Mouse (Mus musculus): ENCODE measurements around the gene Rrn3.
"Not testable (repeated sequence)": the region's sequence is repeated elsewhere in the genome, so short reads cannot be mapped to it uniquely, and the experiment has no call there.

The Rrn3 gene

GRCm38 (mm10) chr16:13748813-13749212 is 31.7 kb upstream of the Rrn3 start:
- peak; percentile 99 for TF ChIP-seq NANOG (IDR thresholded peaks at IDR 0.05; ENCODE audit: borderline replicate concordance, low read length)
- Histone ChIP-seq H3K4me1 (replicated peaks; ENCODE audit: low read depth, low read length) (peaks cover 59% of the 10 kb centered on the region), H3K4me3 (replicated peaks; ENCODE audit: low read length) (peak overlapping the region; percentile 30; the same call in 1 of the 2 replicates), H3K9me3 (ENCODE audit: low read length) (peaks cover 18% of the 10 kb centered on the region)
- H3K36me3 ChIP-seq (ENCODE audit: insufficient read depth, low read length); H3K27me3 ChIP-seq (ENCODE audit: insufficient read depth, low read length): not testable (repeated sequence)

DNA sequence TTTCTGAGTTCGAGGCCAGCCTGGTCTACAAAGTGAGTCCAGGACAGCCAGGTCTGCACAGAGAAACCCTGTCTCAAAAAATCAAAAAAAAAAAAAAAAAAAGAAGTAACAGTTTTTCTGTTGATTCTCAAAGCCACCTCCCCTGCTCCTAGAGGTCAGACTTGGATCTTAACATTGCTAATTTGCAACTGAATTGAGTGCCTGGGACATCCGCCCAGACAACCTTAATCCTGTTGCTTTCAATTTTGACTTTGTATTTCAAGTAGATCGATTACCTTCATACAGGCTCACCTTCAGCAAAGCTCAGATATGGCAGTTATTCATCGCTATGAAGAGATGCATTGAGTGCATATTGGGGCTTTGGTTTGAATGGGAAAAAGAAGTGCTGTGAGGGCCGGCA is 31.2 kb upstream of the Rrn3 start:
- Histone ChIP-seq H3K27me3 (ENCODE audit: insufficient read depth, low read length) (no peaks in the 10 kb centered on the region), H3K9me3 (ENCODE audit: low read length) (peaks cover 18% of the 10 kb centered on the region), H3K4me3 (replicated peaks; ENCODE audit: low read length) (peak overlapping the region; percentile 59; the same call in 1 of the 2 replicates), H3K36me3 (ENCODE audit: insufficient read depth, low read length) (peaks cover 5% of the 10 kb centered on the region; the same call in 1 of the 2 replicates), H3K4me1 (replicated peaks; ENCODE audit: low read depth, low read length) (peaks cover 54% of the 10 kb centered on the region)
- TF ChIP-seq NANOG (IDR thresholded peaks at IDR 0.05; ENCODE audit: borderline replicate concordance, low read length): peak; percentile 83
- TF ChIP-seq POU5F1 (IDR thresholded peaks at IDR 0.05; ENCODE audit: borderline replicate concordance, low read length): no peak

DNA sequence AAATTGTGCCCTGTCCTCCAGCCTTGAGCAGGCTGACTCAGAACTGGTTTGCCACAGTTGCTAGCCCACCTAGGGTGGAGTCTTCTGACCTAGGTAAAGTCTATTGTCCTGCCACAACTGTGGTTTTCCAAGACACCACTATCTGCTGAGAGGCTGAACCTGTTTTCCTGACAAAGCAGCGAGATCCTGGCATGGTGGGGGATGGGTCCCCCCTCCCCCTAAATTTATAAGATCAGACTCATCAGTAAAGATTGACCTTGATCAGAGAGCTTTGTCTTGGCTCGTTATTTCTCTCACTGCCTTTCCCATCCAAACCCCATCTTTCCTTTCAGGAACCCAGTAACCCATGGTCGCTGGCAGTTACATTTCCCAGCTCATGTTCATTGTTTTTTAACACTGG is 30.5 kb upstream of the Rrn3 start:
- Histone ChIP-seq H3K9me3 (ENCODE audit: low read length) (peaks cover 18% of the 10 kb centered on the region), H3K27me3 (ENCODE audit: insufficient read depth, low read length) (no peaks in the 10 kb centered on the region), H3K4me3 (replicated peaks; ENCODE audit: low read length) (peak overlapping the region; percentile 59), H3K36me3 (ENCODE audit: insufficient read depth, low read length) (peaks cover 5% of the 10 kb centered on the region; the same call in 1 of the 2 replicates), H3K4me1 (replicated peaks; ENCODE audit: low read depth, low read length) (peaks cover 49% of the 10 kb centered on the region)
- TF ChIP-seq CTCF (conservative IDR thresholded peaks at IDR 0.05; ENCODE audit: low read length): no peak
- peak; percentile 92 for TF ChIP-seq NANOG (IDR thresholded peaks at IDR 0.05; ENCODE audit: borderline replicate concordance, low read length)
- TF ChIP-seq POU5F1 (IDR thresholded peaks at IDR 0.05; ENCODE audit: borderline replicate concordance, low read length): no peak

GRCm38 (mm10) chr16:13750626-13751025 is 29.9 kb upstream of the Rrn3 start:
- TF ChIP-seq POU5F1 (IDR thresholded peaks at IDR 0.05; ENCODE audit: borderline replicate concordance, low read length): no peak
- TF ChIP-seq NANOG (IDR thresholded peaks at IDR 0.05; ENCODE audit: borderline replicate concordance, low read length): no peak
- TF ChIP-seq CTCF (conservative IDR thresholded peaks at IDR 0.05; ENCODE audit: low read length): no peak
- peak overlapping the region; percentile 37; the same call in 1 of the 2 replicates for H3K4me3 ChIP-seq (replicated peaks; ENCODE audit: low read length)
- peaks cover 18% of the 10 kb centered on the region for H3K9me3 ChIP-seq (ENCODE audit: low read length)
- peaks cover 46% of the 10 kb centered on the region for H3K4me1 ChIP-seq (replicated peaks; ENCODE audit: low read depth, low read length)
- H3K27me3 ChIP-seq (ENCODE audit: insufficient read depth, low read length): no peaks in the 10 kb centered on the region
- H3K36me3 ChIP-seq (ENCODE audit: insufficient read depth, low read length): peaks cover 5% of the 10 kb centered on the region; the same call in 1 of the 2 replicates

DNA sequence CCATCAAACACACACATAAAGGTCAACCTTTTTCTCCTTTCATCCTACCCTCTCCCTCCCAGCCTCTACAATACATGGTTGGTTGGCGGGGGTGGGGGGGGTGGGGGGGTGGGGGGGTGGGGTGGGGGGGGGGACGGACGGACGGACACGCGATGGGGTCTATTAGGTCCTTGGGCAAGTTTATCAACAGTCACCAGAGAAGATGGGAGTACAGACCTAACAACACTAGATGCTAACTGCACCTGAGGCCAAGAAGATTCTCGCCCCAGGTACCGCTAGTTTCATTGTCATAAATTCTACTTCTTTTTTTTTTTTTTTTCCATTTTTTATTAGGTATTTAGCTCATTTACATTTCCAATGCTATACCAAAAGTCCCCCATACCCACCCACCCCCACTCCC is 26.5 kb upstream of the Rrn3 start:
- Histone ChIP-seq H3K27me3 (ENCODE audit: insufficient read depth, low read length) (no peaks in the 10 kb centered on the region), H3K4me1 (replicated peaks; ENCODE audit: low read depth, low read length) (peaks cover 48% of the 10 kb centered on the region), H3K4me3 (replicated peaks; ENCODE audit: low read length) (no peak overlapping the region), H3K36me3 (ENCODE audit: insufficient read depth, low read length) (peaks cover 5% of the 10 kb centered on the region; the same call in 1 of the 2 replicates), H3K9me3 (ENCODE audit: low read length) (peaks cover 18% of the 10 kb centered on the region)
- TF ChIP-seq POU5F1 (IDR thresholded peaks at IDR 0.05; ENCODE audit: borderline replicate concordance, low read length): no peak
- TF ChIP-seq NANOG (IDR thresholded peaks at IDR 0.05; ENCODE audit: borderline replicate concordance, low read length): no peak
- TF ChIP-seq CTCF (conservative IDR thresholded peaks at IDR 0.05; ENCODE audit: low read length): no peak

GRCm38 (mm10) chr16:13754400-13755190 is 25.9 kb upstream of the Rrn3 start:
- TF ChIP-seq NANOG (IDR thresholded peaks at IDR 0.05; ENCODE audit: borderline replicate concordance, low read length) (no peak), CTCF (conservative IDR thresholded peaks at IDR 0.05; ENCODE audit: low read length) (no peak), POU5F1 (IDR thresholded peaks at IDR 0.05; ENCODE audit: borderline replicate concordance, low read length) (no peak)

DNA sequence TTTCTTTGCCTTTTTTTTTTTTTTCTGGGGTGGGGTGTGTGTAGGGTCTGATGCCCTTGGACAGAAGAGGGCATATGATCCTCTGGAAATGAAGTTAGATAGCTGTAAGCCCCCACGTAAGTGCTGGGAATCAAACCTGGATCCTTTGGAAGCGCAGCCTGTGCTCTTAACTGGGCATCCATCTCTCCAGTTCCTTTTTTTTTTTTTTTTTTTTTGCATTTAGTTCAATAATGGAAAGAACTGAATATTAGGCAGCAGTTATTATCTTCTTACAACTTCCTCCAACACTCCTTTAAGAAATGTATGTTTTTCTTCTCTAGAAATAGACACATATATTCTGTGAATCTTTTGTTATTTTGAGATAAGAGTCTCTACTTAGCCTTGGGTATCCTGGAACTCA is 22.7 kb upstream of the Rrn3 start:
- Histone ChIP-seq H3K9me3 (ENCODE audit: low read length) (peaks cover 4% of the 10 kb centered on the region), H3K4me3 (replicated peaks; ENCODE audit: low read length) (peak overlapping the region; percentile 39), H3K4me1 (replicated peaks; ENCODE audit: low read depth, low read length) (peaks cover 40% of the 10 kb centered on the region), H3K27me3 (ENCODE audit: insufficient read depth, low read length) (no peaks in the 10 kb centered on the region), H3K36me3 (ENCODE audit: insufficient read depth, low read length) (peaks cover 13% of the 10 kb centered on the region)
- no peak for TF ChIP-seq POU5F1 (IDR thresholded peaks at IDR 0.05; ENCODE audit: borderline replicate concordance, low read length)
- TF ChIP-seq NANOG (IDR thresholded peaks at IDR 0.05; ENCODE audit: borderline replicate concordance, low read length): no peak
- no peak for TF ChIP-seq CTCF (conservative IDR thresholded peaks at IDR 0.05; ENCODE audit: low read length)

More at GRCm38 (mm10) chr16:13754400-13755190, 25.9 kb upstream of the Rrn3 start:
- Histone ChIP-seq H3K9me3 (ENCODE audit: low read length) (peaks cover 18% of the 10 kb centered on the region), H3K36me3 (ENCODE audit: insufficient read depth, low read length) (peaks cover 10% of the 10 kb centered on the region), H3K27me3 (ENCODE audit: insufficient read depth, low read length) (no peaks in the 10 kb centered on the region), H3K4me1 (replicated peaks; ENCODE audit: low read depth, low read length) (peaks cover 50% of the 10 kb centered on the region), H3K4me3 (replicated peaks; ENCODE audit: low read length) (peak overlapping the region; percentile 87)

GRCm38 (mm10) chr16:13762807-13763206 is 17.7 kb upstream of the Rrn3 start:
- Histone ChIP-seq H3K4me1 (replicated peaks; ENCODE audit: low read depth, low read length) (peaks cover 49% of the 10 kb centered on the region), H3K36me3 (ENCODE audit: insufficient read depth, low read length) (peaks cover 13% of the 10 kb centered on the region)
- not testable (repeated sequence) for H3K27me3 ChIP-seq (ENCODE audit: insufficient read depth, low read length); H3K4me3 ChIP-seq (replicated peaks; ENCODE audit: low read length); H3K9me3 ChIP-seq (ENCODE audit: low read length)

DNA sequence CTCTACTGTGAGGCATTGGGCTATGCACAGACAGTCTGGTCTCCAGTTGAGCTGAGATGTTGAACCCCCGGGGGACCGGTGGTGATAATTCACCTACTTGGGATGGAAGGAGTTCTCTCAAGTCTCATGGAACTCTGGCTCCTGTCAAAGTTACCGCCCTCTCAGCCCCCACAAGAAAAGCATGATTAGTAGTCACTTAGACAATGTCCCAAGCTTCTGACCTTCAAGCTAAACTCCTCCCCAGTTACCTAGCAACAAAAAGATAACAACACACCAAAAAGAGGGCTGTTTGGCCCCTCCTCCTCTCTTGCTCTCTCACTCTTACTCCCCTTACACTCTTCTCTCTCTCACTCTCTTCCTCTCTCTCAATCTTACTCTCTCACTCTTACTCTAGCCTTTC is 16.0 kb upstream of the Rrn3 start:
- TF ChIP-seq POU5F1 (IDR thresholded peaks at IDR 0.05; ENCODE audit: borderline replicate concordance, low read length): no peak
- no peak for TF ChIP-seq CTCF (conservative IDR thresholded peaks at IDR 0.05; ENCODE audit: low read length)
- no peak for TF ChIP-seq NANOG (IDR thresholded peaks at IDR 0.05; ENCODE audit: borderline replicate concordance, low read length)
- Histone ChIP-seq H3K36me3 (ENCODE audit: insufficient read depth, low read length) (peaks cover 9% of the 10 kb centered on the region), H3K4me1 (replicated peaks; ENCODE audit: low read depth, low read length) (peaks cover 49% of the 10 kb centered on the region), H3K9me3 (ENCODE audit: low read length) (no peaks in the 10 kb centered on the region), H3K4me3 (replicated peaks; ENCODE audit: low read length) (peak overlapping the region; percentile 57), H3K27me3 (ENCODE audit: insufficient read depth, low read length) (no peaks in the 10 kb centered on the region)

All from E14TG2a.4 (cell line).